Mouse (Mus musculus) frontal cortex, postnatal 14 days (tissue): Measurements from ENCODE around the gene Ctsg.
"Not testable (repeated sequence)": the region's sequence is repeated elsewhere in the genome, so short reads cannot be mapped to it uniquely, and the experiment has no call there.

Source experiments
- DNase-seq, 2 experiments: peaks; one replicate each; pipeline ENCODE4 v3.0.0; 2022; ENCODE audit warnings: low spot score in 2 of 2

Ctsg gene

DNA sequence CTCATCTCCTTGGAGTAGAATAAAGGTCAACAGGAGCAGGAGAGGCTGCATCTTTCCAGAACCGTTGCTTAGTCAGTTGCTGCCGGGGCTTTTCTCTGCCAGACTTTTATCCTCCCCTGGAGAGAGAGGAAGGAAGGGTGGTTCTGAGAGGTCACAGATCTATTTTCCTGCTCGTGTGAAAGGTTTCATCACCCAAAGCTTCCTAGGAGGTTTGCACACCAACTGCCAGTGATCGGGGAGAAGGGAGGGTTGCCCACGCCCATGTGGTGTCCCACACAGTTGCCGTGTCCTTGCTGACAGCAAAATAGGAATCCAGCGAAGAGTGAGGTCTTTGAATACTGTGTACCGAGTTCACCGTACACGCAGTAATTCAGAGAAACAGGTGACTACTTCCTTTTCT lies at the start of gene Ctsg:
TSS of gene Ctsg (minus strand) at position 189 of the 400 bp plus-strand sequence.
- no peak for DNase-seq

DNA sequence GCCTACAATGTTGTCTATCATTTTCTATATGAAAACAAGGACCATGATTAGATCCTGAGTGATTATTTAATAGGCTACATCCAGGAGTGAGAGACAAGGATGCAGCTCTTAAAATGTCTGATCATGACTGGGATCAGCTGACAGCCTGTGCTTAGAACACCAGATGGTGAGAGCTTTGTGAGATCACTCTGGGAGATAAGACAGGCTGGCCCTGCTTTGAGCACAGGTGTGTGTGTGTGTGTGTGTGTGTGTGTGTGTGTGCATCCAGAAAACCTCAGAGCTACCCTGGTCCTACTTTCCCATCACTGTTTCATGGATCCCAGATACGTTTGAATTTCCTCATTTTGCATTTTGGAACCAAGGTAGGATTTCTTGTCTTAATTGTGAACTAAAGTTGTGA lies 31.3 kb upstream of the Ctsg start:
- not testable (repeated sequence) for DNase-seq

DNA sequence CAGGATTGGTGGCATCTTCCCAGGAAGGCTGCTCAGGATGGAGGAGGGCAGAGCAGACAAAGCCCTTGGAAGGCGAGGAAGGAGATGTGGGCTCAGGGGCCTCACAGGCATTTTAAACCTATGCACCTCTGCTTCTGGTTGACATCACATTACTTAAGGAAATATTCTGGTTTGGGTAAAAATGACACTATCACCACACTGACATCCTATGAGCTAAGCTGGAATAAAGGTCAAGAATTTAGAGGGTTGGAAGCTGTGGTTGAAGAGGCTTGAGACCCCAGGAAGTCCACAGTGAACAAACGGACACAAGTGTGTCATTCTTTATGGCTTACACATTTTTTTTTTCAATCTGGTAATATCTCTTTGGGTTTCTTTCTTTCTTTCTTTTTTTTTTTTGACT lies 30.1 kb upstream of the Ctsg start, which contains the start of gene Gzmd:
TSS of gene Gzmd (minus strand) at position 101 of the 400 bp plus-strand sequence.
- not testable (repeated sequence) for DNase-seq

DNA sequence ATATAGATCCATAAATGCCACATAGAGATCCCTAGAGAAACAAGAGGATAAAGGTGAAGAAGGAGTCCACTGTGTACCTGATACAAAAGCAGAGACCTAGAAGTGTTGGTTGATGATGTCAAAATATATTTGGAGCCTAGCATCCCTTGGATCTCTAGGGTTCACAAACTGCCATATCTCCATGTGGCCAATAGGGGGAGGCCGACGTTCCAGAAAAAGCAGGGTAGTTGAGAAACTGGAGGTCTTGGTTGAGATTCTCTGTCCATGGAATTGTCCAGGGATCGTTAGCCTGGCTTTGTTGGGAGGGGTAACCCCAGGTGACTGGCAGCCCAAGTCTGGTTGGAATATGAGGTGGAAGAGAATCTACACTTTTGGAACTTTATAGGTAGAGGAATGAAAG lies 26.0 kb upstream of the Ctsg start:
- no peak for DNase-seq

DNA sequence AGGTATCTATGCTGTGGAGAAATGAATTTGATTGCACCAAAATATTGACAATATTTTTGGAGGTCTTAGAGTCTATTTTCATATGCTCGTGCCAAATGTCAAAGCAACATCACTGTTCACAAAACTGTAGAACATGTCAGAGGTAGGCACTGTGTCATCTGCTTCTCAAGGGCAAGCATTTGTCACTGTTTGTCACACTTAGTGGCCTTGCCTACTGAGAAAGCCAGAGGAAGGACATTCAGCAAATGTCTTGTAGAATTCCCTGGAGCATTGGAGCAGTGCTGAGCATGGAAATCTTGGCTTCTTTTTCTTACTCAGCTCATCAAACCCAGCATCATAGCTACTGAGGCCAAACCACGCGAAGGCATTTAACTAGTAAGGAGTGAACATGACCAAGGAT lies 21.1 kb upstream of the Ctsg start:
- DNase-seq = no peak

DNA sequence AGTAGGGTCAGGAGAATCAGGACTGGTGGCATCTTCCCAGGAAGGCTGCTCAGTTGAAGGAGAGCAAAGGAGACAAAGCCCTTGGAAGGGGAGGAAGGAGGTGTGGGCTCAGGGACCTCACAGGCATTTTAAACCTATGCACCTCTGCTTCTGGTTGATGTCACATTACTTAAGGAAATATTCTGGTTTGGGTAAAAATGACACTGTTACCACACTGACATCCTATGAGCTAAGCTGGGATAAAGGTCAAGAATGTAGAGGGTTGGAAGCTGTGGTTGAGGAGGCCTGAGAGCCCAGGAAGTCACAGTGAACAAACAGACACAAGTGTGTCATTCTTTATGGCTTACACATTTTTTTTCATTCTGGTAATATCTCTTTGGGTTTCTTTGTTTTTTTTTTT lies 18.2 kb upstream of the Ctsg start, which contains the start of gene Gzme:
TSS of gene Gzme (minus strand) at position 101 of the 400 bp plus-strand sequence.
- no peak for DNase-seq

DNA sequence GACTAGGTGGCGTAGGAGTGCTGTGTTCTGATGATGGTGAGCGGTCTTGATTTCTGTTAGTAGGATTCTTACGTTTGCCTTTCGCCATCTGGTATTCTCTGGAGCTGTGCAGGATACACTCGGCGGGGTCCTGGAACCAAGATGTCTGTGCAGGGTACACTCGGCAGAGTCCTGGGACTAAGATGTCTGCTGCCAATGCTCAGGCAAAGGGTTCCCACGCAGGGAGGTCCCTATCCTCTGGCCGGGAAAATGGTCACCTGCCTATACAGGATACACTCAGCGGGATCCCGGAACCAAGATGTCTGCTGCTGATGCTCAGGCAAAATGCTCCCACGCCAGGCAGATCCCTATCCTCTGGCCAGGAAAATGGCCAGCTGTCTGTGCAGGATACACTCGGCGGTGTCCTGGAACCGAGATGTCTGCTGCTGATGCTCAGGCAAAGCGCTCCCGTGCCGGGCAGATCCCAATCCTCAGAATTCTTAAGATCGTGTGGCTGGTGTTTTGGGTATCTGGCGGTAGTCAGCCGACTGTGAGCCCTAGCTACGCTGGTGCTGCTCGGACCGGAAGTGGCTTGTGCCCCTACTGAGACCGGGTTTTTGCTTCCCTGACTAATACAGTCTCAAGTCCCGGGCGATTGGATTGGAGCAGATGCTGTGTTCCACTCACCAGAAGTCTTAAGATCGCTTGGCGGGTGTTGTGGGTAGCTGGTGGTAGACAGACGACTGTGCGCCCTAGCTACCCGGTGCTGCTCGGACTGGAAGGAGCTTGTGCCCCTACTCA lies 13.3 kb upstream of the Ctsg start:
- not testable (repeated sequence) for DNase-seq

DNA sequence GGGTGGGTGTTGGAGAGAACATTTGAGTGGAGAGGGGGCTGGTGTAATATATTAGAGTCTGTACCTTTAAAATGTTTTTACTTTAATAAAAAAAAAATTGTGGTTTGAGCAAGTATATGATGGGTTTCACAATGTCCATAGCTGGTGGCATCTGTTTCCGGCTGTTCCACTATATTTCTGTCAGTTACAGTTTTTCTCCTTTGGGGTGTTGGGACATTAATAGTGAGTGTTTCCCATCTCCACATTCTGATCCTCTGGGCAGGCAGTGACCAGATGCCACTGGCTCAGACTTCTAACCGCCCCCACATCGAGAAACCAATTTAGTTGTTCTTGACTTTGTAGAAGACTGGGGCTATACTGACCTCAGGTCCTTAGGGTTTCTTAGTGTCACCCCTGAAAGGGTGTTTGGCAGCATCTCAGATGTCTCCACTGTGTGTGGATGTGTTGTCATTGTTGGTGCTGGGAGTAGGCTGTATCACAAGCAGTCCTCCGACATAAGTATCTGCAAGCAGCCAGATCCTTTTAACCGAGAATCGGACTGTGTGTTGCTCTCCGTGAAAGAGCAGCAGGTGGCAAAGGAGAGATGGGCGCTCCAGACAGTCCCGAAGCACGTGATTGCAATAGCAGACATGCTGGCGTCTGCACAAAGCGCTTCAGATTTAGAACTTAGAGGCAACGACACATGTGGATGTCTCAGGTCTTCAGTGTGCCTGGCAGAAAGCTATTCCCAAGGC lies 3.2 kb upstream of the Ctsg start:
- no peak for DNase-seq

DNA sequence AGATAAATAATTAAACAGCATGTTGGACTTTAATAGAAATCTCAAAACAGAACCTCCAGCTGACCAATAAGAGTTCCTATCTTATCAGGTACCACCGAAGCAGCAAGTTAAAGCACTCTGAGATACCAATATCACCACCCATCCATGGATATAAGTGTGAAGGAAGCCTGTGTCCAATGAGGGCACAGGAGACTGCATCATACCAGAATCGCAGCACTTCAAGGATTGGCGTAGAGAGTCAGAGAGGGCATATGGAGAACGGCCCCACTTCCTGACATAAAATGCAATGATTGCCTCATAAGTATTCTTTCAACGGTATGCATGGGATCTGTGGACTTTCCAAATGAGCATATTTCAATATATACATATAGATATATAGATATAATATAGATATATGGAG lies 2.6 kb upstream of the Ctsg start:
- no peak for DNase-seq

DNA sequence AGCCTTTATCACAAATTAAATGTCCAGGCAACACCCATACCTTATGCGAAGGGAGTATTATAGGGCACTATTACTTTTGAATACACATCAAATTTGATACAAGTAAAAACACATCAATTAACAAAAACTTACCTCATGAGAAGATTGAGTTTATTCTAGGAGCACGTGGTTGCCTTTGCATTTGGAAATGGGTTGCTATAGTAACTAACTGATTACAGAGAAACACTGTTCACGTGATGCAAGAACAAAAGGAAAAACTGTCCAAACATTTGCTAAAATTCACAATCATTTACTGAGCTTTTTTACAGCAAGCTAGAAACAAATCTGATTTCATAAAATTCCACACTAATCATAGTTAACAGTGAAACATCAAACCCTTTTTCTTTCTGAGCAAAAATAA lies 1.1 kb upstream of the Ctsg start:
- no peak for DNase-seq

DNA sequence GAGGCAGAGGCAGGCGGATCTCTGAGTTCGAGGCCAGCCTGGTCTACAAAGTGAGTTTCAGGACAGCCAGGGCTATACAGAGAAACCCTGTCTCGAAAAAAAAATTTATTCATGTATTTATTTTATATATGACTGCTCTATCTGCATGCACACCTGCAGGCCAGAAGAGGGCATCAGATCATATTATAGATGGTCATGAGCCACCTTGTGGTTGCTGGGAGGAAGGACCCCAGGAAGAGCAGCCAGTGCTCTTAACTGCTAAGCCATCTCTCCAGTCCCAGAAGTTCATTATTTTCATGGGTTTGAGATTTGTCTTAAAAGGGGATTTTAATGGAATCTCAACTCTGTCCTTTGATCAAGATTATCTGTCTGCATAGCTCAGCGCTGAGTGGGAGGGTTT lies 3.4 kb downstream of the Ctsg start:
- no peak for DNase-seq

DNA sequence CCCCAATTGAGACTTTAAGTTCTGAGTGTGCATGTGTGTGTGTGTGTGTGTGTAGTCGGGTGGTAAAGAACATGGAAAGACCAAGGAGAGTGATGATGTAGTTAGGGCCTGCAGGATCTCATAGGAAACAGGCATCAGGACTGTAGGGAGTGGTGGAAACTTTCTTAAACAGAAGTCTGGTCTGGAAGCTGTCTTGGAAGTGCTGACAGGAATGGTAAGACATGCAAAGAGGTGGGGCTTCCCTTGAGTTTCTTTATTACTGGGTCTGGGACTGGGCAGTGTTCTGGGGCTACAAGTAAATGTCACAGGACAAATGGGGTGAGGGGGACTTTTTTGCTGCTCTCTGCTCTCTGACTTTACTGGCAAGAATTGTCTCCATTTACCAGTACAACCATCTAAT lies 4.8 kb downstream of the Ctsg start:
- DNase-seq = no peak

DNA sequence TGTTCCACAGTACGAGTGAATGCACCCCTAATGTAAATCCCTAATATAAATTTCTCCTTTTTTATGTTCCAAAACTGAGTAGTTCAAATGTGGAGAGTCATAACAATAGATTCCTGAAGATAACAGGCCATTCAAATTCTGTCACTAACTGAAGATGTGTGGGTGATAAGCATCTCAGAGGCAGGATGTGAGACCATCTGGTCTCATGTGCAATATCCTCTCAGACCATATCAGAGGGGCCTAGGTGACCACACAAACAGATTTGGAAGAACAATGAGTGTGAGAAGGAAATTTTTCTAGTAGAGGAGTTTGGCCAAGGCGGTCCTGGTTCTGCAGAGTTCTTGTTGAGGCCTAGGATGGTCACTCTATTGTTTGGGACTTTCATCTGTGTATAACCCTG lies 9.0 kb downstream of the Ctsg start:
- no peak for DNase-seq

DNA sequence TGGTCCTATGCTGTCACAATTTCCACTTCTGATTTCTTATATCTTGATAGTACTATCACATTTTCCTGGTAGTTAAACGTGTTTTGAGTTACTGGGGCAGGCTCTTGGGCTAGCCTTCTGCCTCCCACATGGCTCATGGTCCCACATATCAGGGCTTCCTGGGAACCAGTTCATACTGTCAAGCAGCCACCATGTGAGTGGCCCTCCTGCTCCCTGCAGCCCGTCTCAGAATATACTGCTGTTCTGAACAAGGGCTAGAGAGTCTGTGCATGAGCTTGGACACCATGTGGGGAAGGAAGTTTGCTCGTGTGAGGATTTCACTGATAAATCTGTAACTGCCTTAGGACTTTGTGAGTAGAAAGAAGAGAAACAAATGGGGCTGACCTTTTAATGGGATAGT lies 15.7 kb downstream of the Ctsg start:
- DNase-seq = no peak

DNA sequence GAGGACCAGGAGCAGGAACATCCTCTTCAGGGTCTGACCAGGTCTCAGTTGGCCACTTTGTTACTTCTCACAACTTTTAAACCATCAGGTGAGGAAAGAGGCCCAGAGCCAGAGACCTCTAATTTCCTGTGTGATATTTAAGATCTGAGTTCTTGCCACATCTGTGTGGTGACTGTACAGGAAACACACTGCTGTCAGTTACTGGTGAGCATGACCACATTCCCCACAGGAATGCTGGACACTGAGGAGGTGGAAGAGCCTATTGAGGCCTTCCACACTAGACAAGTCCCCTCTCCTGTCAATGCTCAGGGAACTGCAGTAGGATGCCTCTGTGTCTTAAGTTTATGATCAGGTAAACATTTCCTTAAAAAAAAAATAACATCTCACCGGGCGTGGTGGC lies 17.2 kb downstream of the Ctsg start, which contains the start of gene Mcpt8:
TSS of gene Mcpt8 (minus strand) at position 107 of the 400 bp plus-strand sequence.
- DNase-seq = no peak

DNA sequence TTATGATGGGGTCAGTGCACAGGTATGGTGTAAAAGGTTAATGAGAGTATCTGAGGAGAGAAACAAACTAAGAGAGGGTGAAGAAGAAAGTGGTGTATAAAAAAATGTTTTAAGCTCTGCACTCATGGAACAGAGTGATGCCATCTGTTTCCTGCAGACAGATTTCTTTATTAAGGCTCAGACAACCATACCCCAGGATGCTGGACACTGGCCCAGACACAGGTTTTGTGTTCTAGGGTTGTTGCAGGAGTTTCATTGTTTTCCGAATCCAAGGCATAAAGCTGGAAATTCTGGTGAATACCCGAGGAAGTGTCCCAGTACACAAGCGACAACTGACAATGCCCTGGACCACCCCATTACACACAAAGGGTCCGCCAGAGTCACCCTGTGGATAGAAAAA lies 20.4 kb downstream of the Ctsg start:
- DNase-seq = no peak

DNA sequence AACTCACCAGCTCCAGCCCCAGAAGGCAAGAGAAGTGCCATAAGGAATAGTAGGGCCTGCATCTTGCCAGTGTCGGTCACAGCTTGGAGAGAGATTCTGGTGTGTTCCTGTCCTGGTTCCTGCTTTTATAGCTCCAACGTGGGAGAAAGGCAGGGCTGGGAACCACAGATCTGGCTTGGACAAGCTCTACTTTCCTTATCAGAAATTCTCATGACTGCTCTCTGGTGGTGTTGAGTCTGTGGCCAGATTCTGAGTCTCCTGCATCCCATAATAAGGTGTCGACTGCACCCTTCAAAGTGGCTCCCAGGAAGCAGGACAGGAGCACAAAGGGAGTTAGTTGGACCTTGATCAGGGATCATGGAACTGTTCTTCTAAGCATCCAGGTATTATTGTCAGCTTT lies 40.2 kb downstream of the Ctsg start, which contains the start of gene Mcpt4:
TSS of gene Mcpt4 (minus strand) at position 101 of the 400 bp plus-strand sequence.
- not testable (repeated sequence) for DNase-seq

DNA sequence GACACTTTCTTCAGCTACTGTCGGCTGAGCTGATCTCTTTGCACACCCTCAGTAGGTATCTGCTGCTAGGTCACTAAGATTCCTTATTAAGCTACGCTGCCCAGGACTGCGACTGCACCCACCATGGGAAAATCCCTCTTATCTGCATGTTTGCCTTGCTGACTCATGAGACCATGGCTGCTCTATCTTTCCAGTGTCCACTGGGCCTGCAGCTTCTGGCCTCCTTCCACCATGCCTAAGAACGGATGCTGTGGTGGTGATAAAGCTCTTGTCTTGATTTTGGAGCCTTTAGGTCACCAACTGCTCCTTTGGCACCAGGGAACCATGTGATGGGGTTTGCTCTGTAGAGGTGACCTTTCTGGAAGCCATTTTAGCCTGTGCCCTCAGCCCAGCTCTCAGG lies 44.7 kb downstream of the Ctsg start:
- DNase-seq = no peak

DNA sequence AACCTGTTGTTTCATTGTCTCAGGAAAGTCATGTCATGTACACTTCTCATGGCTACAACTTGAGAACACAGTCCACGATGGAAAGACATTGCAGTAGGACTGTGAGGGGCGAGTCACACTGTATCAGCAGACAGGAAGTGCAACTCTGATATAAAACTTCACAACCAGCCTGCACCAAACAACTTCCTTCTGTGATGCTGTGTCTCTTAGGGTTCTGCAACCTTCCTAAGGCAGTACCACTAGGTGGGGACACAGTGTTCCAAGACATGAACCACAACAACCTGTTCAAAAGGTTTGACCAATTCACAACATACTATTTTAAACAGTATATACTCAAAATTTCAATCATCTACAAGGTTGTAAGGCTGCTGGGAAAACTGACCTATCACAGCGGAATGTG lies 47.0 kb downstream of the Ctsg start:
- no peak for DNase-seq
